Mouse (Mus musculus): ENCODE measurements around the gene Cfap77. TPM values are rescaled to one million over a fixed set of nuclear protein-coding genes. Genes with fewer than 3 reads are reported as not detected.
A peak's percentile ranks its signal among the peaks of the same experiment; 100 is the strongest.
"Not testable (repeated sequence)": the region's sequence is repeated elsewhere in the genome, so short reads cannot be mapped to it uniquely, and the experiment has no call there.

Gene Cfap77
- polyA plus RNA-seq, 1 experiment from 2014 or later = 0.14 TPM

- Histone ChIP-seq H3K4me2 (ENCODE audit: low read length) (no peak overlapping the region), H3K4me1 (replicated peaks; ENCODE audit: insufficient read depth, low read length) (no peaks in the 10 kb centered on the region), H3K9ac (ENCODE audit: low read depth, low read length) (no peak overlapping the region), H3K27me3 (ENCODE audit: insufficient read depth, low read length) (no peaks in the 10 kb centered on the region), H3K27ac (no peak overlapping the region), H3K9me3 (replicated peaks; ENCODE audit: low read length) (no peaks in the 10 kb centered on the region), H3K4me3 (replicated peaks; ENCODE audit: low read depth, low read length) (no peak overlapping the region), H3K36me3 (ENCODE audit: insufficient read depth, low read length) (no peaks in the 10 kb centered on the region)
- no peak for DNase-seq (ENCODE audit: low spot score)
- no peak for ATAC-seq (replicated peaks; ENCODE audit: low FRiP score, low read depth)
- no peak for TF ChIP-seq CTCF (IDR thresholded peaks at IDR 0.05; ENCODE audit: low read depth)
- WGBS = 86% methylated on average over 3 of the region's 3 CpGs
Observed at GRCm38 (mm10) chr2:29097465-29097864, 42.6 kb upstream of the Cfap77 start.

- no peaks in the 10 kb centered on the region for H3K4me1 ChIP-seq (replicated peaks; ENCODE audit: insufficient read depth, low read length)
- no peak overlapping the region for H3K4me2 ChIP-seq (ENCODE audit: low read length)
- 68% methylated on average over 4 of the region's 4 CpGs for WGBS
- H3K9me3 ChIP-seq (replicated peaks; ENCODE audit: low read length) = no peaks in the 10 kb centered on the region
- ATAC-seq (replicated peaks; ENCODE audit: low FRiP score, low read depth) (no peak), DNase-seq (ENCODE audit: low spot score) (no peak)
- H3K36me3 ChIP-seq (ENCODE audit: insufficient read depth, low read length) = no peaks in the 10 kb centered on the region
- no peaks in the 10 kb centered on the region for H3K27me3 ChIP-seq (ENCODE audit: insufficient read depth, low read length)
- TF ChIP-seq CTCF (IDR thresholded peaks at IDR 0.05; ENCODE audit: low read depth) = no peak
- H3K9ac ChIP-seq (ENCODE audit: low read depth, low read length) = no peak overlapping the region
- H3K4me3 ChIP-seq (replicated peaks; ENCODE audit: low read depth, low read length) = no peak overlapping the region
- no peak overlapping the region for H3K27ac ChIP-seq
Observed at GRCm38 (mm10) chr2:29096751-29097150, 41.9 kb upstream of the Cfap77 start.

GRCm38 (mm10) chr2:29095674-29096073 is 40.8 kb upstream of the Cfap77 start:
- DNase-seq (ENCODE audit: low spot score) = no peak
- Histone ChIP-seq H3K27ac (no peak overlapping the region), H3K9ac (ENCODE audit: low read depth, low read length) (no peak overlapping the region), H3K4me3 (replicated peaks; ENCODE audit: low read depth, low read length) (no peak overlapping the region), H3K4me2 (ENCODE audit: low read length) (no peak overlapping the region), H3K4me1 (replicated peaks; ENCODE audit: insufficient read depth, low read length) (no peaks in the 10 kb centered on the region), H3K36me3 (ENCODE audit: insufficient read depth, low read length) (no peaks in the 10 kb centered on the region), H3K9me3 (replicated peaks; ENCODE audit: low read length) (no peaks in the 10 kb centered on the region), H3K27me3 (ENCODE audit: insufficient read depth, low read length) (no peaks in the 10 kb centered on the region)
- TF ChIP-seq CTCF (IDR thresholded peaks at IDR 0.05; ENCODE audit: low read depth) = no peak
- WGBS = 82% methylated on average over 8 of the region's 8 CpGs
- no peak for ATAC-seq (replicated peaks; ENCODE audit: low FRiP score, low read depth)

- not testable (repeated sequence) for H3K27ac ChIP-seq; H3K4me3 ChIP-seq (replicated peaks; ENCODE audit: low read depth, low read length); H3K4me1 ChIP-seq (replicated peaks; ENCODE audit: insufficient read depth, low read length); ATAC-seq (replicated peaks; ENCODE audit: low FRiP score, low read depth); DNase-seq (ENCODE audit: low spot score); H3K27me3 ChIP-seq (ENCODE audit: insufficient read depth, low read length); H3K9me3 ChIP-seq (replicated peaks; ENCODE audit: low read length); H3K9ac ChIP-seq (ENCODE audit: low read depth, low read length); H3K4me2 ChIP-seq (ENCODE audit: low read length)
- 89% methylated on average over 6 of the region's 6 CpGs for WGBS
- peaks cover 16% of the 10 kb centered on the region; the same call in 1 of the 2 replicates for H3K36me3 ChIP-seq (ENCODE audit: insufficient read depth, low read length)
Observed at GRCm38 (mm10) chr2:29089276-29089675, 34.4 kb upstream of the Cfap77 start.

GRCm38 (mm10) chr2:29086026-29086425 is 31.2 kb upstream of the Cfap77 start:
- WGBS = 98% methylated on average over 7 of the region's 7 CpGs
- Histone ChIP-seq H3K4me3 (replicated peaks; ENCODE audit: low read depth, low read length) (no peak overlapping the region), H3K36me3 (ENCODE audit: insufficient read depth, low read length) (peaks cover 36% of the 10 kb centered on the region), H3K9ac (ENCODE audit: low read depth, low read length) (no peak overlapping the region), H3K4me2 (ENCODE audit: low read length) (no peak overlapping the region), H3K4me1 (replicated peaks; ENCODE audit: insufficient read depth, low read length) (no peaks in the 10 kb centered on the region), H3K9me3 (replicated peaks; ENCODE audit: low read length) (no peaks in the 10 kb centered on the region), H3K27me3 (ENCODE audit: insufficient read depth, low read length) (no peaks in the 10 kb centered on the region), H3K27ac (no peak overlapping the region)
- ATAC-seq (replicated peaks; ENCODE audit: low FRiP score, low read depth) (no peak), DNase-seq (ENCODE audit: low spot score) (no peak)
- no peak for TF ChIP-seq CTCF (IDR thresholded peaks at IDR 0.05; ENCODE audit: low read depth)

GRCm38 (mm10) chr2:29081965-29082364 is 27.1 kb upstream of the Cfap77 start:
- Histone ChIP-seq H3K4me1 (replicated peaks; ENCODE audit: insufficient read depth, low read length) (no peaks in the 10 kb centered on the region), H3K9me3 (replicated peaks; ENCODE audit: low read length) (no peaks in the 10 kb centered on the region), H3K4me2 (ENCODE audit: low read length) (no peak overlapping the region), H3K27ac (no peak overlapping the region), H3K36me3 (ENCODE audit: insufficient read depth, low read length) (peaks cover 61% of the 10 kb centered on the region), H3K9ac (ENCODE audit: low read depth, low read length) (no peak overlapping the region), H3K4me3 (replicated peaks; ENCODE audit: low read depth, low read length) (no peak overlapping the region), H3K27me3 (ENCODE audit: insufficient read depth, low read length) (no peaks in the 10 kb centered on the region)
- DNase-seq (ENCODE audit: low spot score) = no peak
- ATAC-seq (replicated peaks; ENCODE audit: low FRiP score, low read depth) = no peak
- peak; percentile 19; the same call in 1 of the 2 replicates for TF ChIP-seq CTCF (IDR thresholded peaks at IDR 0.05; ENCODE audit: low read depth)
- 46% methylated on average over 3 of the region's 3 CpGs for WGBS

GRCm38 (mm10) chr2:29076226-29076625 is 21.4 kb upstream of the Cfap77 start:
- Histone ChIP-seq H3K27ac (no peak overlapping the region), H3K4me3 (replicated peaks; ENCODE audit: low read depth, low read length) (no peak overlapping the region)
- no peak for ATAC-seq (replicated peaks; ENCODE audit: low FRiP score, low read depth)

More at GRCm38 (mm10) chr2:29076226-29076625, 21.4 kb upstream of the Cfap77 start:
- peaks cover 68% of the 10 kb centered on the region for H3K36me3 ChIP-seq (ENCODE audit: insufficient read depth, low read length)
- H3K4me2 ChIP-seq (ENCODE audit: low read length) = no peak overlapping the region
- no peaks in the 10 kb centered on the region for H3K27me3 ChIP-seq (ENCODE audit: insufficient read depth, low read length)
- no peak for TF ChIP-seq CTCF (IDR thresholded peaks at IDR 0.05; ENCODE audit: low read depth)
- H3K9ac ChIP-seq (ENCODE audit: low read depth, low read length) = no peak overlapping the region
- no peaks in the 10 kb centered on the region for H3K4me1 ChIP-seq (replicated peaks; ENCODE audit: insufficient read depth, low read length)
- WGBS = 87% methylated on average over 2 of the region's 2 CpGs
- no peaks in the 10 kb centered on the region for H3K9me3 ChIP-seq (replicated peaks; ENCODE audit: low read length)
- no peak for DNase-seq (ENCODE audit: low spot score)

Measured in kidney, postnatal 0 days (tissue).